Mouse (Mus musculus) heart, adult 2 months (tissue): ENCODE data around the gene 1700012B07Rik.

Experiments used
- CTCF ChIP-seq: fragments of 200-600 bp; IDR thresholded peaks from 2 replicates; pipeline ENCODE4 v1.8.1; 2022; ENCODE audit warnings: antibody characterized with exemption, mild to moderate bottlenecking, moderate library complexity
- EP300 ChIP-seq: fragments of 200-500 bp; IDR thresholded peaks from 2 replicates; pipeline ENCODE4 v1.6.1; 2011; ENCODE audit warnings: low read depth, low read length, control low read depth; ENCODE audit not compliant: insufficient read depth
- POLR2A ChIP-seq: fragments of 200-500 bp; IDR thresholded peaks from 2 replicates; pipeline ENCODE4 v1.6.1; 2011; ENCODE audit warnings: mild to moderate bottlenecking, low read depth, low read length, control low read depth; ENCODE audit not compliant: insufficient read depth

DNA sequence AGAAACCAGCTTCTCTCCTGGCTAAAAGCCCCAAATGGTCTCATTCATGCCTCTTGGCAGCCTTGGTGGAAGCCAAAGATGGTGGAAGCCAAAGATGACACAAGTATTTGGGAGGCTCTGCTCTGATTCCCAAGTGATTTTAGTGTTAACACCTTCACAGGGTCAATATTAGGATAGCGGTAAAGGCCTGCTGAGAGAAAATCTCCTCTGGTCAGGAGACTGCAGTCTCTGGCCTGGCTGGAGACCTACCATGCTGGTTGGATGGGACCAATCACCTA, 47.6 kb upstream of the 1700012B07Rik start:
- TF ChIP-seq EP300: 0 out of 2 replicates have a peak, but pooled peaks have one; percentile 16
- TF ChIP-seq POLR2A: no peak
- TF ChIP-seq CTCF: no peak
